Mouse (Mus musculus) limb, embryonic 12.5 days (tissue): ENCODE measurements around the gene Tcp10c. TPM values are rescaled to one million over a fixed set of nuclear protein-coding genes. Genes with fewer than 3 reads are reported as not detected.
A peak's percentile ranks its signal among the peaks of the same experiment; 100 is the strongest.
"Not testable (repeated sequence)": the region's sequence is repeated elsewhere in the genome, so short reads cannot be mapped to it uniquely, and the experiment has no call there.

Experiments
- ATAC-seq: fragments of 200-750 bp; cut with Nextera tagmentation; 2 replicates; pipeline ENCODE4 v1.8.0; 2017; ENCODE audit warnings: low read depth, moderate TSS enrichment; ENCODE audit not compliant: insufficient number of reproducible peaks, insufficient read depth, low FRiP score, low TSS enrichment
- H3K27ac ChIP-seq: fragments of 300-500 bp; sonication (generic); 2 replicates; pipeline ENCODE4 v1.5.1; 2016; ENCODE audit warnings: mild to moderate bottlenecking, moderate library complexity
- H3K27me3 ChIP-seq: fragments of 300-500 bp; sonication (generic); 2 replicates; pipeline ENCODE4 v1.6.1; 2016; ENCODE audit warnings: mild to moderate bottlenecking, moderate library complexity
- H3K36me3 ChIP-seq: fragments of 300-500 bp; sonication (generic); 2 replicates; pipeline ENCODE4 v1.6.1; 2016; ENCODE audit warnings: mild to moderate bottlenecking, moderate library complexity
- H3K4me1 ChIP-seq: fragments of 300-500 bp; sonication (generic); replicated peaks from 2 replicates; pipeline ENCODE4 v1.6.1; 2016
- H3K4me2 ChIP-seq: fragments of 300-500 bp; sonication (generic); 2 replicates; pipeline ENCODE4 v1.6.1; 2016; ENCODE audit warnings: mild to moderate bottlenecking, moderate library complexity
- H3K4me3 ChIP-seq: fragments of 300-500 bp; sonication (generic); replicated peaks from 2 replicates; pipeline ENCODE4 v1.5.1; 2016; ENCODE audit warnings: mild to moderate bottlenecking
- H3K9ac ChIP-seq: fragments of 300-500 bp; sonication (generic); replicated peaks from 2 replicates; pipeline ENCODE4 v1.6.1; 2016; ENCODE audit warnings: mild to moderate bottlenecking, moderate library complexity
- H3K9me3 ChIP-seq: fragments of 300-500 bp; sonication (generic); 2 replicates; pipeline ENCODE4 v1.6.1; 2016; ENCODE audit warnings: mild to moderate bottlenecking, moderate library complexity
- WGBS: fragments of 180-500 bp; shearing (Covaris S2); methylation state at CpG from one replicate; pipeline ENCODE4 v1.1.7; 2016; 5-methylcytosine and 5-hydroxymethylcytosine counted together
- polyA plus RNA-seq: library from polyadenylated mRNA; unstranded; fragments of >200 nt; fragmentation: Nextera tagmentation; extraction: Ambion mirVana; gene quantifications from 2 replicates; pipeline ENCODE4 v1.2.1, GENCODE M21; 2016

Tcp10c gene
- polyA plus RNA-seq, 1 experiment from 2014 or later: not detected

DNA sequence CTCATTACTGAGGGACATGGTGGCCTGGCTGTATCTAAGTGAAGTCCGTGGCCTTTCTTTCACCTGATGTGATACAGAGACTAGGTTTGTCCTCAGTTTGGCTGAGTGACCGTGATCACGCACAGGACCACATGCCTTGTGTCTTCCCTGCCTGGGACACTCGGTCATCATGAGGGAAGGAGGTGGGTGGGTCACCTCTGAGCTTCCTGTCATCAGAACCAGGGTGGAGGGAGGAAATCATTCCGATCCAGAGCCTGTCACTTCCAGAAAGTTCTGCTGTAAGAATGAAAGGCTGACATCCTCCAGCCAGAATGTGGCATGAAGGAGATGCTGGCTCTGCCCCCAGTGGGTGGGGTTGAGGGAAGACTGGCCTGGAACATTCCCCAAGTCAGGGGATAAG lies 45.6 kb downstream of the Tcp10c start:
- not testable (repeated sequence) for H3K36me3 ChIP-seq, H3K4me1 ChIP-seq, ATAC-seq, H3K9ac ChIP-seq, H3K27me3 ChIP-seq, H3K4me2 ChIP-seq, H3K27ac ChIP-seq, H3K4me3 ChIP-seq
- 89% methylated on average over 4 of the region's 5 CpGs for WGBS
- peaks cover 21% of the 10 kb centered on the region for H3K9me3 ChIP-seq

DNA sequence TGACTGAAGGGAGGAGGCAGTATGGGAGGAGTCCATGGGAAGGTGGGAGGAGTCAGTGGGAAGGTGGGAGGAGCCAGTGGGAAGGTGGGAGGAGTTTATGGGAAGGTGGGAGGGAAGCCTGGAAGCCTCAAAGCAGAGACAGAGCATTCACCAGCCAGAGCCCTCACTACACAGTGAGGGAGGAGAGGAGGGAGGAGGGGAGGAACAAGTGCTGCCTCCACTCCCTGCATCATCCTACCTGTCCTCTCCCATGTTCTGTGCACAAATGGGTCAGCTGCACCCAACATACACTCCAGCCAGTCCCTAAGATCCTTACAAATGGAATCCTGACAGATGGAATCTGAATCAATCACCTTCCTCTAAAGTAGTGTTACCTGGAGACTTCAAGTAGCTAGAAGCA lies 47.7 kb downstream of the Tcp10c start:
- H3K27ac ChIP-seq, H3K4me3 ChIP-seq, ATAC-seq, H3K36me3 ChIP-seq, H3K4me2 ChIP-seq, H3K9ac ChIP-seq, H3K4me1 ChIP-seq, H3K27me3 ChIP-seq: not testable (repeated sequence)
- peaks cover 27% of the 10 kb centered on the region for H3K9me3 ChIP-seq

DNA sequence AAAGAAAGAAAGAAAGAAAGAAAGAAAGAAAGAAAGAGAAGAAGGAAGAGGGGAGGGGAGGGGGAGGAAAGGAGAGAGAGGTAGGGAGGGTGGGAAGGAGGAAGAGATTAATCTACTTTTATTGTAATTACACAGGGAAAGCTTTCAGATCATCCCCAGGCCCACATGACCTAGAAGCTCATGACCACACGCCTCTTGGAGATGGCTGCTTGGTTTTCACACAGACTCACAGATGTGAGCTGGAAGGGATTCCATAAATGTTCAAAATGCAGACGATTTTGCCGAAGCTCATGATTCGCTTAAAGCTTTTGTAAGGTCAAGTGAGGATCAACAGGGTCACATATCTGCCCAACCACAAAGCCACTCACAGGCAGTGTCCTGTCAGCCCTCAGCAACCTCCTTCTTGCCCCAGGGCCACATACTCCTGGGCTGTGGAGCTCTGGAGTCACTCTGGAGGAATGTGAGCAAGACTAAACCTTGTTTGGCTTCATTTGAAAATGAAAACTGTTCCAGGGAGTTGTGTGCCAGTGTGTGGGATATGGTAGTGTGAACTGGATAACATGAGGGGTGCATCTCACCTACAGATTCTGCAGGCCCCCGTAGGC lies 49.3 kb downstream of the Tcp10c start:
- H3K27me3 ChIP-seq, H3K4me2 ChIP-seq, H3K4me1 ChIP-seq, H3K9ac ChIP-seq, H3K4me3 ChIP-seq, H3K36me3 ChIP-seq, H3K27ac ChIP-seq, ATAC-seq: not testable (repeated sequence)
- WGBS: 82% methylated on average over 5 of the region's 5 CpGs
- peaks cover 23% of the 10 kb centered on the region for H3K9me3 ChIP-seq

DNA sequence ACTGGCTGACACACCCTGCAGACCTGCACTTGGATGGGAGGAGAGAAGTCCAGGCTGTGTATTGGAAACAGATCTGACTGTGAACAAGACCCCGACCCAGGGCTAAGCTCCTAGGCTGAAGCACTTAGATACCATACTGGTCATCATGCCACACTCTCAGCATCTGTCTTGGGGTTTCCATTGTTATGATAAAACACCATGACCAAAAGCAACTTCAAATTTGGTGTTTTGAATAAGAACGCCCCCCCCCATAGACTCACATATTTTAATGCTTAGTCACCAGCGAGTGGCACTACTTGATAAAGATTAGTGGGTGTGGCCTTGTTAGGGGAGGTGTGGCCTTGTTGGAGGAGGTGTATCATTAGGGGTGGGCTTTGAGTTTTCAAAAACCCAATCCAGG lies 51.7 kb downstream of the Tcp10c start:
- H3K9ac ChIP-seq, H3K27ac ChIP-seq, H3K27me3 ChIP-seq, H3K36me3 ChIP-seq, H3K4me3 ChIP-seq, H3K4me1 ChIP-seq, H3K4me2 ChIP-seq, ATAC-seq: not testable (repeated sequence)
- 83% methylated on average over 3 of the region's 3 CpGs for WGBS
- H3K9me3 ChIP-seq: peaks cover 13% of the 10 kb centered on the region

DNA sequence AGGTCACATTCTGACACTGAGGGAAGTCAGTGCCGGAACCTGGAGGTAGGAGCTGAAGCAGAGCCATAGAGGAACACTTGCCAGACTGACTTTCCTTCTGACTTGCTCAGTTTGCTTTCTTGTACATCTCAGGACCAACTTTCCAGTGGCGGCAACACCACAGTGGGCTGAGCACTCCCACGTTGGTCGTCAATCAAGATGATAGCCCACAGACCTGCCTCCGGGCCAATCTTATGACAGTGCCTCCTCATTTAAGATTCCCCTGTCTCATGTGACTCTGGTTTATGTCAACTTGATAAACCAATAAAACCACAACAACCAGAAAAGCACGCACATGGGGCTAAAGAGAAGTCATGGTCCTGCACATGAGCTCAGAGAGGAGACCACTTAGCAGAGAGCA lies 52.3 kb downstream of the Tcp10c start:
- WGBS: 86% methylated on average over 6 of the region's 6 CpGs
- H3K9ac ChIP-seq, H3K4me3 ChIP-seq, H3K27ac ChIP-seq, H3K4me2 ChIP-seq, H3K4me1 ChIP-seq, ATAC-seq, H3K36me3 ChIP-seq, H3K27me3 ChIP-seq: not testable (repeated sequence)
- H3K9me3 ChIP-seq: peaks cover 13% of the 10 kb centered on the region

DNA sequence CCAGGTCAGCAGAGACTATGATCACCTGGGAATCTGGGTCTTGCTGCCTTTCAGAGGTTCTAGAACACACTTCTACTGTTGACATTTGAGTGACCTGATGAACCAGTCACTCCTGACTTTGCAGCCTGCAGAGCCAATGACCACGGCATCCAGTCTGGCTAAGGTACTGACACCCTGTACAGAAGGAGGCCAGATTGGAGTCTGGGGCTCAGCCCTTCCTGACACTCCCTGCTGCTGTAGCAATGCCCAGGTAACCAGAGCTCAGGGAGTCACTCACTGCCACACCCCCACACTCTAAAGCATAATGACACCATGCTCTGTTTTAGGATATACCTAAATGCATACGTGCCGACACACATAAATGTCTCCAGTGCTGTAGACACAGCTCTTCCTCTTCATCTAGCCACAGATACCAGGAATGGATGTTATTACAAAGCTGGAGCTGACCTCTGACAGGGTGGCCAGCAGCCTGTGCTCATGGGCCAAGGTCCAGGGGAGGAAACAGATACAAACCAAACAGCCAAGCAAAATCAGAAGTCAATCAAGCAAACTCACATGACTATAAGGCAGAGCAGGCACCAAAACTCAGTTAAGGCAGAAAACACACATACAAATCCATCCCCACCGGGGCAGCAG lies 53.4 kb downstream of the Tcp10c start:
- 91% methylated on average over 3 of the region's 4 CpGs for WGBS
- not testable (repeated sequence) for ATAC-seq, H3K27ac ChIP-seq, H3K9ac ChIP-seq, H3K27me3 ChIP-seq, H3K4me1 ChIP-seq, H3K4me2 ChIP-seq, H3K36me3 ChIP-seq, H3K4me3 ChIP-seq
- peaks cover 13% of the 10 kb centered on the region for H3K9me3 ChIP-seq

DNA sequence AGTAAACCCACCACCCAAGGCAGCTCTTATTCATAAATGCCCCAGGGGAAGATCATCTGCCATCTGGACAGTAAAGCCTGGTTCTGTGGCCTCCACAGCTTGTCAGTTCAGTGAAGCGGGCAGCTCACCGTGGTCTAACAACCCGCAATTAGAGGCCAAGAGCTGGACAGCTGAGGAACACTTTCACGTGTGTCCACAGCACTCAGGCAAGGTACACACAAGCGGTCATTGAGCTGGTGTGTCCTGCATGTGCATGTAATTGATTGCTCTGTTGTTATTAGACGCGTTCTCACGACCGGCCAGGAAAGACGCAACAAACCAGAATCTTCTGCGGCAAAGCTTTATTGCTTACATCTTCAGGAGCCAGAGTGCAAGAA lies 53.9 kb downstream of the Tcp10c start:
- H3K27me3 ChIP-seq: not testable (repeated sequence)
- WGBS: 93% methylated on average over 11 of the region's 11 CpGs

DNA sequence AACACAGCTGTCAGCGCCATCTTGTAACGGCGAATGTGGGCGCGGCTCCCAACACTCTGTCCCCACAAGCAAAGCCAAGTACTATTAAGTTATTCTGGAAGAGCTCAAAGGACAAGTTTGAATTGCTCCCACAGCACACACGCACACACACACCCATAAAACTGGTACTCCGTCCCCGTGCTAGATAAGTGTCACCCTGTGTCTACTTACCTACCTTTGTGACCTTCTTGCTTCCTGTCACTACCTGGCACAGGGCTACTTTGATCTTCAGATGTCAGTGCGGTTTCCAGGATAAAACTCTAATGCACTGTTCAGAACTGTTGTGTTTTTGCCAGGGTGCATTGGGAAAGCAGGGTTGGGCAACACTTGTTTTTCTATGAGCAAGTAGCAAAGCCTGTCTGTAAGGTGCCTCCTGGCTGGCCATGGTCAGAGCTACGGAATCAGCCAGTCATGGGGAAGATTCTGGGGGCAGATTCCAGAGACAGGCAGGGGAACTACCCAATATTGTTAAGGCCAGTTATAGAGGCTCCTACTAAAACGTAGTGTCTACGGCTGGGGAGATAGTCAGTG lies 66.7 kb downstream of the Tcp10c start:
- not testable (repeated sequence) for H3K27me3 ChIP-seq, H3K36me3 ChIP-seq, H3K9ac ChIP-seq, H3K27ac ChIP-seq, H3K4me3 ChIP-seq, ATAC-seq, H3K4me2 ChIP-seq, H3K4me1 ChIP-seq
- peaks cover 18% of the 10 kb centered on the region for H3K9me3 ChIP-seq
- 94% methylated on average over 9 of the region's 12 CpGs for WGBS

More for the DNA sequence above, 53.9 kb downstream of the Tcp10c start:
- not testable (repeated sequence) for H3K36me3 ChIP-seq, H3K4me2 ChIP-seq, H3K4me1 ChIP-seq, H3K4me3 ChIP-seq, H3K27ac ChIP-seq, H3K9ac ChIP-seq, ATAC-seq
- H3K9me3 ChIP-seq: peaks cover 13% of the 10 kb centered on the region

DNA sequence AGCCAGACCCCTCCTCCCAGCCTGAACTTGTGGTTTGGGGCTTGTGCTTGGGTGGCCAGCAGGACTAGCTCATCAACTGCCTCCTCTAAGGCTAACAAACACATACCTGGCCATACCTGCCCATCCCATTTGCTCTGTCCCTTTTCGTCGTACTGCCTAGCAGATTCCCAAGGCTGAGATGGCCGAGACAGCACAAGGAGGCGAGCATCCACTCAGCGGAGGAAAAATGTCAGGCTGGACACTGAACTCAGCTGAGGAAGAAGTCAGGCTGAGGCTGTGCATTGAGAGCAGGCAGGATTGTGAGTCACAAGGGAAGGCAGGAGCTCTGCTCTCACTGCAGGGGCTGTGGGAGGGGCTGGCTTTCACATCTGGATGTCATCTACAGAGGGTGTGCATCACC lies 68.3 kb downstream of the Tcp10c start:
- ATAC-seq: peak; percentile 54
- H3K36me3 ChIP-seq, H3K4me1 ChIP-seq, H3K4me2 ChIP-seq, H3K27ac ChIP-seq, H3K9ac ChIP-seq, H3K4me3 ChIP-seq, H3K27me3 ChIP-seq: not testable (repeated sequence)
- 87% methylated on average over 5 of the region's 5 CpGs for WGBS
- peaks cover 18% of the 10 kb centered on the region for H3K9me3 ChIP-seq

DNA sequence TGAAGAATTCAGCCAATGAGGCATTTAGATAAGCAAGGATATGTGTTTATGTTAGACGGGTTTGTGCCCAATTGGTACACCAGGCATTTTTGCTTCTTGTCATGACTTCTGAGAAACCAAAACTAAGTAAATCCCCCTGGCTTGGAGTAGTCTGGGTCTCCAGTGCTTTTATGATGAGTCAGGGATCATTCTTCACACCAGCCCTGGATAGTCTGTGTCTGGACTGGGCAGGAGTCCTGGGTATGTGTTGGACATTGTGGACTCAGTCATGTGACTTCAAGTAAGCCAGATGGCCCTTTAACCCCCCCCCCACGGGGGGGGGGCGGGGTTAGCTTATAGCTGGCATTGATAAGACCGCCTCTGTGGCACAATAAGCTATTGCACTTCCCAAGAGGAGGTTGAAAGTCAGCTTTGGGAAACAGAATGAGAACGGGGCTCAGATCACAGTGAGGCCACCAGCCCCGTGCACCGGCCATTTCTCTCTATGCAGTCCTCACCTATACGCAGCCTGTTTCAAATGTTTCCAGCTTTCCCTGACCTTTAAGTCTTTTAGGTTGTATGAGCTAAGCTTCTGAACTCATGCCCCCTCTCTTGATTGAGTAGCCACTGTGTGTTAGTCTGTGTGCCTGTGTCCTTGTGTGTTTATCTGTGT lies 69.1 kb downstream of the Tcp10c start:
- WGBS: 67% methylated on average over 8 of the region's 8 CpGs
- H3K4me1 ChIP-seq, H3K9ac ChIP-seq, H3K36me3 ChIP-seq, H3K4me3 ChIP-seq, H3K27me3 ChIP-seq, H3K27ac ChIP-seq, H3K4me2 ChIP-seq: not testable (repeated sequence)
- H3K9me3 ChIP-seq: peaks cover 18% of the 10 kb centered on the region
- 0 out of 2 replicates have a peak, but pooled peaks have one; percentile 23 for ATAC-seq

DNA sequence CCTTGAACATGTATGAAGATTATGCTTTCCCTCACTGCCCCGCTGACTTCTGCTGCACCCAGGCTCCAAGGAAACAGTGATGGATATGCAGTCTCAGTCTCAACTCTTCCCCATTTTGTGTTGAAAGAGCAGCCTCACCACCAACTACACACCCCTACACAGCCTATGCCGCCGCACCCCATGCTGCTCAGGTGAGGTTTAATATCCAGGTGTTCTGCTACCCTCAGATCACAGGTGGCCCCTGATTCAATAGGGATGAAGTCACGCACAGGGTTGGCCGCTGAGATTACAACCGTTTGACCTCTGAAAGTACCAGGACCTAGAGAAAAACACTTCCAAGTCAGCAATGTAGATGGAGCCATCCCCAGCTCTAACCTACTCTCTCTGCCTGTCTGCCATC lies 69.9 kb downstream of the Tcp10c start:
- not testable (repeated sequence) for H3K27ac ChIP-seq, H3K36me3 ChIP-seq, H3K27me3 ChIP-seq, H3K4me2 ChIP-seq, H3K9ac ChIP-seq, H3K4me1 ChIP-seq, H3K4me3 ChIP-seq
- peak; percentile 22; the same call in 1 of the 2 replicates for ATAC-seq
- peaks cover 18% of the 10 kb centered on the region for H3K9me3 ChIP-seq
- 88% methylated on average over 6 of the region's 6 CpGs for WGBS
